Mouse (Mus musculus) adrenal gland, postnatal 25 days (tissue): ENCODE results near the gene Tmem150b. TPM values are rescaled to one million over a fixed set of nuclear protein-coding genes. Genes with fewer than 3 reads are reported as not detected.

Source experiments
- DNase-seq: peaks from one replicate; pipeline ENCODE4 v3.0.0; 2021; ENCODE audit warnings: mixed read lengths
- total RNA-seq: library from RNA; stranded (reverse); gene quantifications from 2 replicates; pipeline ENCODE4 v1.2.3, GENCODE M21; 2021

Gene Tmem150b
- total RNA-seq, 1 experiment from 2014 or later: 0.24 TPM

GRCm38 (mm10) chr7:4731090-4731489, 6.0 kb upstream of the Tmem150b start:
- DNase-seq: no peak

- DNase-seq: no peak
Measured at GRCm38 (mm10) chr7:4724359-4724758, 690 bp downstream of the Tmem150b start.

GRCm38 (mm10) chr7:4723508-4723907, 1.5 kb downstream of the Tmem150b start:
- DNase-seq: no peak

- no peak for DNase-seq
Measured at GRCm38 (mm10) chr7:4719276-4719675, 5.8 kb downstream of the Tmem150b start.

- DNase-seq: no peak
Measured at GRCm38 (mm10) chr7:4716955-4717354, 8.1 kb downstream of the Tmem150b start.

GRCm38 (mm10) chr7:4712594-4712993, 12.5 kb downstream of the Tmem150b start:
- DNase-seq: no peak

GRCm38 (mm10) chr7:4705098-4705497, 20.0 kb downstream of the Tmem150b start:
- DNase-seq: peak; percentile 47

- DNase-seq: no peak
Measured at GRCm38 (mm10) chr7:4703195-4703594, 21.9 kb downstream of the Tmem150b start.

- DNase-seq: no peak
Measured at GRCm38 (mm10) chr7:4702334-4702733, 22.7 kb downstream of the Tmem150b start.

GRCm38 (mm10) chr7:4693004-4693403, 32.0 kb downstream of the Tmem150b start:
- DNase-seq: no peak

- DNase-seq: no peak
Measured at GRCm38 (mm10) chr7:4690951-4691653, 33.9 kb downstream of the Tmem150b start.

GRCm38 (mm10) chr7:4690387-4690786, 34.7 kb downstream of the Tmem150b start, which contains the start of gene Brsk1:
Gene Brsk1 (plus strand): TSS chr7:4690604.
- DNase-seq: peak; percentile 68

- DNase-seq: peak; percentile 91
Measured at GRCm38 (mm10) chr7:4684632-4685417, 40.2 kb downstream of the Tmem150b start, which contains the start of gene Hspbp1. Gene Hspbp1 (minus strand): TSS chr7:4685068.

- DNase-seq: no peak
Measured at GRCm38 (mm10) chr7:4684203-4684602, 40.8 kb downstream of the Tmem150b start.

GRCm38 (mm10) chr7:4683307-4683706, 41.7 kb downstream of the Tmem150b start:
- DNase-seq: no peak

GRCm38 (mm10) chr7:4675200-4675599, 49.8 kb downstream of the Tmem150b start:
- no peak for DNase-seq

- DNase-seq: no peak
Measured at GRCm38 (mm10) chr7:4674114-4674731, 50.8 kb downstream of the Tmem150b start.

GRCm38 (mm10) chr7:4671956-4672355, 53.1 kb downstream of the Tmem150b start:
- peak; percentile 35 for DNase-seq

GRCm38 (mm10) chr7:4670655-4671255, 54.3 kb downstream of the Tmem150b start:
- no peak for DNase-seq

GRCm38 (mm10) chr7:4669156-4669555, 55.9 kb downstream of the Tmem150b start:
- DNase-seq: no peak

GRCm38 (mm10) chr7:4668506-4668905, 56.5 kb downstream of the Tmem150b start:
- DNase-seq: no peak

- no peak for DNase-seq
Measured at GRCm38 (mm10) chr7:4666871-4667270, 58.2 kb downstream of the Tmem150b start.

- no peak for DNase-seq
Measured at GRCm38 (mm10) chr7:4663742-4664141, 61.3 kb downstream of the Tmem150b start.
